Mouse (Mus musculus): ENCODE measurements around the gene Agpat4. TPM values are rescaled to one million over a fixed set of nuclear protein-coding genes. Genes with fewer than 3 reads are reported as not detected.

The Agpat4 gene
- total and polyA plus RNA-seq, 2 experiments from 2014 or later, result 53.6 to 56.6 TPM

- WGBS, result 92% methylated on average over 8 of the region's 8 CpGs
- TF ChIP-seq CTCF (IDR thresholded peaks at IDR 0.05; ENCODE audit: low read depth), result no peak
- Histone ChIP-seq H3K4me3 (ENCODE audit: low read length) (no peak overlapping the region), H3K4me1 (ENCODE audit: insufficient read depth, low read length) (peaks cover 9% of the 10 kb centered on the region; the same call in 1 of the 2 replicates), H3K4me2 (ENCODE audit: low read depth, low read length) (no peak overlapping the region), H3K9me3 (ENCODE audit: low read length) (no peaks in the 10 kb centered on the region), H3K27me3 (ENCODE audit: insufficient read depth, low read length) (no peaks in the 10 kb centered on the region), H3K27ac (no peak overlapping the region), H3K9ac (replicated peaks; ENCODE audit: low read length) (no peak overlapping the region), H3K36me3 (ENCODE audit: insufficient read depth, low read length) (peaks cover 19% of the 10 kb centered on the region)
- ATAC-seq (no peak), DNase-seq (ENCODE audit: low spot score) (no peak)
These were observed 144.3 kb downstream of the Agpat4 start for GRCm38 (mm10) chr17:12262851-12263250.

DNA sequence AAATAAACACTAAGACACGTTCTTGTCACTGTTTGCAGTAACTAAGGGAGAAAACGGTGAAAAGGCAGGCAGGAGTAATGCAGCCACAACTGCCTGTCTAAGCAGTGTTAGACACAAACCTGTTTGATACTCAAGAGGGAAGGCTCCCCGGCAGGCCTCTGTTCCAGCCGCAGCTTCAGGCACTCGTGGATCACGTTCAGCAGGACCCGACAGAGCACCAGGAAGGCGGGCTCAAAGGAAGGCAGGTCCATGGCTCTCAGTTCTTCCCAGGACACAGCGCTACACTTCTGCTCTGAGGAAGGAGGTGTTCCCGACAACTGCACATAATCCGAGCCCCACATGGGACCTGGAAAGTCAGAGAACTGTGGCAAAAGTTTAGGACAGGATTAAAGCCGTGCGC, 145.3 kb downstream of the Agpat4 start:
- no peak overlapping the region for H3K27ac ChIP-seq
- H3K9ac ChIP-seq (replicated peaks; ENCODE audit: low read length), result no peak overlapping the region
- peaks cover 9% of the 10 kb centered on the region for H3K36me3 ChIP-seq (ENCODE audit: insufficient read depth, low read length)
- peaks cover 9% of the 10 kb centered on the region; the same call in 1 of the 2 replicates for H3K4me1 ChIP-seq (ENCODE audit: insufficient read depth, low read length)
- H3K4me3 ChIP-seq (ENCODE audit: low read length), result no peak overlapping the region
- H3K4me2 ChIP-seq (ENCODE audit: low read depth, low read length), result no peak overlapping the region
- H3K9me3 ChIP-seq (ENCODE audit: low read length), result no peaks in the 10 kb centered on the region
- no peak for ATAC-seq
- no peak for DNase-seq (ENCODE audit: low spot score)
- 85% methylated on average over 13 of the region's 13 CpGs for WGBS
- H3K27me3 ChIP-seq (ENCODE audit: insufficient read depth, low read length), result no peaks in the 10 kb centered on the region
- TF ChIP-seq CTCF (IDR thresholded peaks at IDR 0.05; ENCODE audit: low read depth), result no peak

DNA sequence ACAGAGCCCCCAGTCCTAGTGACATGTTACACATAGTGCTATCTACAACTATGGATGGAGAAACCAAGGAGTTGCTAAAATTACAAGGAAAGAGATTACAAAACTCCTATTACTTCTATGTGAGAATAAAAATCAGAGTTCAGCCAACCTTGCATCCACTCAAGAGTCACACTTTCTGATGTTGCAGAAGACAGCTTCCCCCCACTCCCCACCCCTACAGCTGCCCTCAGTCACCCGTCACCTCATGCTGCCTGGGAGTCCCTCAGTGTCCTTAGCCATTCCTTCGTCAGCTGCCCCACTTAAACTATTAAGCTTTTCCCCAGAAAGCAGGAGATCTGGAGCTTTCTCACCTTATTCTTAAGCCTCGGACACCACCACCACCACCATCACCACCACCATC, 145.8 kb downstream of the Agpat4 start:
- DNase-seq (ENCODE audit: low spot score) (no peak), ATAC-seq (no peak)
- H3K4me1 ChIP-seq (ENCODE audit: insufficient read depth, low read length), result peaks cover 9% of the 10 kb centered on the region; the same call in 1 of the 2 replicates
- H3K36me3 ChIP-seq (ENCODE audit: insufficient read depth, low read length), result peaks cover 5% of the 10 kb centered on the region
- no peak overlapping the region for H3K4me3 ChIP-seq (ENCODE audit: low read length)
- H3K9me3 ChIP-seq (ENCODE audit: low read length), result no peaks in the 10 kb centered on the region
- 87% methylated on average over 3 of the region's 3 CpGs for WGBS
- H3K27me3 ChIP-seq (ENCODE audit: insufficient read depth, low read length), result no peaks in the 10 kb centered on the region
- H3K27ac ChIP-seq, result no peak overlapping the region
- H3K4me2 ChIP-seq (ENCODE audit: low read depth, low read length), result no peak overlapping the region
- TF ChIP-seq CTCF (IDR thresholded peaks at IDR 0.05; ENCODE audit: low read depth), result no peak
- H3K9ac ChIP-seq (replicated peaks; ENCODE audit: low read length), result no peak overlapping the region

GRCm38 (mm10) chr17:12265969-12266925, 147.7 kb downstream of the Agpat4 start:
- DNase-seq (ENCODE audit: low spot score) (peak; percentile 69), ATAC-seq (peak; percentile 87)
- Histone ChIP-seq H3K9ac (replicated peaks; ENCODE audit: low read length) (no peak overlapping the region; the same call in 1 of the 2 replicates), H3K27me3 (ENCODE audit: insufficient read depth, low read length) (no peaks in the 10 kb centered on the region), H3K4me3 (ENCODE audit: low read length) (no peak overlapping the region), H3K9me3 (ENCODE audit: low read length) (no peaks in the 10 kb centered on the region), H3K27ac (peak overlapping the region; percentile 74), H3K4me2 (ENCODE audit: low read depth, low read length) (no peak overlapping the region), H3K4me1 (ENCODE audit: insufficient read depth, low read length) (peaks cover 9% of the 10 kb centered on the region; the same call in 1 of the 2 replicates), H3K36me3 (ENCODE audit: insufficient read depth, low read length) (peaks cover 12% of the 10 kb centered on the region)
- 54% methylated on average over 21 of the region's 21 CpGs for WGBS
- peak; percentile 63 for TF ChIP-seq CTCF (IDR thresholded peaks at IDR 0.05; ENCODE audit: low read depth)

GRCm38 (mm10) chr17:12268091-12268490, 149.6 kb downstream of the Agpat4 start:
- H3K9me3 ChIP-seq (ENCODE audit: low read length), result no peaks in the 10 kb centered on the region
- H3K9ac ChIP-seq (replicated peaks; ENCODE audit: low read length), result no peak overlapping the region
- peaks cover 19% of the 10 kb centered on the region for H3K36me3 ChIP-seq (ENCODE audit: insufficient read depth, low read length)
- H3K27ac ChIP-seq, result no peak overlapping the region
- ATAC-seq (no peak), DNase-seq (ENCODE audit: low spot score) (peak; percentile 39)
- peaks cover 9% of the 10 kb centered on the region; the same call in 1 of the 2 replicates for H3K4me1 ChIP-seq (ENCODE audit: insufficient read depth, low read length)
- WGBS, result 65% methylated on average over 4 of the region's 4 CpGs
- H3K4me2 ChIP-seq (ENCODE audit: low read depth, low read length), result no peak overlapping the region
- TF ChIP-seq CTCF (IDR thresholded peaks at IDR 0.05; ENCODE audit: low read depth), result no peak
- no peaks in the 10 kb centered on the region for H3K27me3 ChIP-seq (ENCODE audit: insufficient read depth, low read length)
- H3K4me3 ChIP-seq (ENCODE audit: low read length), result no peak overlapping the region

- Histone ChIP-seq H3K4me3 (ENCODE audit: low read length) (no peak overlapping the region), H3K27me3 (ENCODE audit: insufficient read depth, low read length) (no peaks in the 10 kb centered on the region), H3K9me3 (ENCODE audit: low read length) (no peaks in the 10 kb centered on the region), H3K27ac (no peak overlapping the region), H3K9ac (replicated peaks; ENCODE audit: low read length) (no peak overlapping the region), H3K36me3 (ENCODE audit: insufficient read depth, low read length) (peaks cover 19% of the 10 kb centered on the region), H3K4me1 (ENCODE audit: insufficient read depth, low read length) (peaks cover 9% of the 10 kb centered on the region; the same call in 1 of the 2 replicates), H3K4me2 (ENCODE audit: low read depth, low read length) (no peak overlapping the region)
- DNase-seq (ENCODE audit: low spot score), result no peak
- TF ChIP-seq CTCF (IDR thresholded peaks at IDR 0.05; ENCODE audit: low read depth), result no peak
- WGBS, result 71% methylated on average over 10 of the region's 10 CpGs
- ATAC-seq, result peak; percentile 21; the same call in 1 of the 2 replicates
These were observed 150.0 kb downstream of the Agpat4 start for GRCm38 (mm10) chr17:12268538-12268937.

Other genes with a start within 250 kb of the Agpat4 start
- gene Map3k4, start 200.1 kb downstream of the Agpat4 start, total RNA-seq (2014; rRNA removed), result 36.2 and 39.2 TPM in 2 replicates
- 52.2 and 54.5 TPM in 2 replicates for gene Map3k4, start 200.1 kb downstream of the Agpat4 start, polyA plus RNA-seq (2015; fragmentation: Nextera tagmentation; extraction: Ambion mirVana)

Data from hindbrain, postnatal 0 days (tissue).